Mouse (Mus musculus) heart, postnatal 36 days (tissue): Measurements from ENCODE around the gene Gramd1b. TPM values are rescaled to one million over a fixed set of nuclear protein-coding genes. Genes with fewer than 3 reads are reported as not detected.
A peak's percentile ranks its signal among the peaks of the same experiment; 100 is the strongest.

Experiments
- DNase-seq, 2 experiments: peaks; one replicate each; pipeline ENCODE4 v3.0.0; 2021 to 2022
- intact Hi-C: fragments of 180-260 bp; cut with DNase I; formaldehyde crosslinking; loops from one replicate; pipeline ENCODE4 v1.15.1; 2025
- total RNA-seq, 2 experiments: library from RNA; stranded (reverse); gene quantifications; 2 replicates each; pipeline ENCODE4 v1.2.3; 2021

Gene Gramd1b
- total RNA-seq, 2 experiments from 2014 or later, result 19.7 to 20.8 TPM

DNA sequence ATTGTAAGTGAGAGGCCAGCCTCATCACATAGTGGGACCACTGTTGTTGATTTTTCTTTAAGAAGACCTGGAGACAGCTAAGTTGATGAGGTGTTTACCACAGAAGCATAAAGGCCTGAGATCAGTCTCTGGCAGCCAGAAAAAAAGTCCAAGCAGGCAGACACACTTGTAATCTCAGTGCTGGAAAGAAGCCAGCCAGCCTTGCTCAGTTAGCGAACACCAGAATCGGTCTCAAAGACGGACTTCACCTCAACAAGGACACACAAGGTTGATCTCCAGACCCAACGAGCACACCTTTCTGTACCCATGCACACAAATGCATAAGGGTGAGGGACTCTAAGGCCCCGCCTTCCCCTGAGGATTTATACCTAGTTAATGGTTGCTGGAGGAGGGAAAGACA lies 125.9 kb downstream of the Gramd1b start:
- intact Hi-C loops, result no loop called here

DNA sequence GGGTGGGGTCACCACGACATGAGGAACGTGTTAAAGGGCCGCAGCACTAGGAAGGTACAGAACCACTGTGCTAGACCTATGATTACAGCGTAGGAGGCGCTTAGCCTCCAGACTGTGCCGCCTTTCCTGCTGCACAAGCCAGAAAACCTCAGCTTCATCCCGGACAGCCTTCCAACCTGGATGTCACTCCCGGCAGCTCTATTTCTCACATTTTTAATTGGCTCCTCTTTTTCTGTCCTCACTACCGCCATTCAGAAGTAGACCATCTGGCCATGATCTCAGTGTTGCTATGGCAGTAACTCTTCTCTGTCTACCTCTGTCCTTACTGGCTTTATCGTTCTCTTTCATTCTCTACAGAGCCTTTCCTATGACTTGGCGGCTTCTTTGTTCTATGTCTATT lies 126.5 kb downstream of the Gramd1b start:
- no peak for DNase-seq
- intact Hi-C loops, result no loop called here

More for the DNA sequence above, 125.9 kb downstream of the Gramd1b start:
- DNase-seq, result no peak

DNA sequence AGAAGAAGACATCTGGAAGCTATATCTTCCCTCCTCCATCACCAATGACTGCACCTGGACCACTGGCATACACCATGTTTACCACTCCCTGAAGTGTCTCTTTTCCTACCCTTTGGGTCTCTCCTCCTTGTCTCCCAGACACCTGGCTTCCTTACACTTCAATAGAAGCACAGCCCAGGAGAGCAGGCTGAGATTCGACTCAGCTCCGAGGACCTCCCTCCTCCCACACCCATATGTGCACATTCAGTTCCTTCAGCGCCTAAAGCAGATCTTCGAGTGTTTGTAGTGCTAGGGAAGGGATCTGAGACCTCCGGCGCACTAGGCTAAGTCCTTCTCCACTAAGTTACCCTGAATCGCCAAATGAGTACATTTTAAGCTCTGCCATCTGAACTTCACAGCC lies 127.4 kb downstream of the Gramd1b start:
- intact Hi-C loops, result no loop called here
- DNase-seq, result no peak

DNA sequence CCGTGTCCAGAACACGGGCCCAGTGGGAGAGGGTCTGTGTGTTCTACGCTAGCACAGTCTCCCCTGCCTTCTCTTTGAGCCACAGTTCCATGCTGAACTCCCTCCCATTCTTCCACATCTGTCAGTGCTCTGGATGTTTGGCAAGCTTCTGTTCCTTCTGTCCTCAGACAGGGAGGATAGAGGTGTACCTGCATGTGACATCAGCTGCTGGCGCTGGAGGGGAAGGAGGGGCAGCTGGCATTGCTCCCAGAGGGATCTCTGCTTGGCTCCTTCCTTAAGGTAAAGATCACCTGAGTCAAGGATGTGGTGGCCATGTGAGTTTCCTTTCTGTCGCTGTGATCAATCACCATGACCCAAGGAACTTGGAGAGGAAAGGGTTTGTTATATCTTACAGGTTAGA lies 129.4 kb downstream of the Gramd1b start:
- intact Hi-C loops, result no loop called here
- no peak for DNase-seq

DNA sequence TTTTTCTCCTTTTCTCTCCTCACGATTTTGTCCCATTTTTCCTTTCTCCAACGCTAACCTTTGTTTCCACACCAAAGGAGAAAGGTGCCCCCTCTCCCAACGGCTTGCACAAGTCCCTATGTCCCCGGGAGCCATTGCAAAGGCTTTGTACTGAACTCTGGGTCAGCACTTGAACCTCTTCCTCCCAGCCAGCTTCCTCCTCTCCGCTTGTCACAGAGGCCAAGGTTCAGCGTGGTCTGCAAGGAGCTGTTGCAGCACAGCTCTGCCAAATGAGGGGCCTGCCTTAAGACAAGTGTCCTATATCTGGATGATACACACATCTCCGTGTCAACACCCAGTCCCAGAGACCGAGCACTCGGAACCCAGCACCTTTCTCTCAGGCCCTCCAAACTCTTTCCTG lies 130.3 kb downstream of the Gramd1b start:
- intact Hi-C loops, result no loop called here
- DNase-seq, result no peak

DNA sequence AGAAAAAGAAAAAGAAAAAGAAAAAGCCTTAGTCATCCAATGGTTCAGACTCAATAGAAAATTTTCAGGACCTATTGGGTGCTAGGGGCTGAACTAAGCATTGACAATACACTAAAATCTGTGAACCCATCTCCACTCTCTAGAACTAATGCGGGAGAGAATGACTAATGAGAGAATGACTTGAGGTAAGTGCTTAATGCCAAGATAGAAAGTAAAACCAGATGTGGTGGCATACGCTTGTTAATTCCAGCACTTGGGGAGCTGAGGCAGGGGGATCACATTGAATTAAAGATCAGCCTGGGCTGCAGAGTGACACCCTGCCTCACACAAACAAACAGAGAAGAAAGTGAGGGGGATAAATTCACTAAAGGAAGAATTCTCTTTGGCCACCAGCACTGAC lies 131.0 kb downstream of the Gramd1b start:
- DNase-seq, result no peak
- intact Hi-C loops, result no loop called here

DNA sequence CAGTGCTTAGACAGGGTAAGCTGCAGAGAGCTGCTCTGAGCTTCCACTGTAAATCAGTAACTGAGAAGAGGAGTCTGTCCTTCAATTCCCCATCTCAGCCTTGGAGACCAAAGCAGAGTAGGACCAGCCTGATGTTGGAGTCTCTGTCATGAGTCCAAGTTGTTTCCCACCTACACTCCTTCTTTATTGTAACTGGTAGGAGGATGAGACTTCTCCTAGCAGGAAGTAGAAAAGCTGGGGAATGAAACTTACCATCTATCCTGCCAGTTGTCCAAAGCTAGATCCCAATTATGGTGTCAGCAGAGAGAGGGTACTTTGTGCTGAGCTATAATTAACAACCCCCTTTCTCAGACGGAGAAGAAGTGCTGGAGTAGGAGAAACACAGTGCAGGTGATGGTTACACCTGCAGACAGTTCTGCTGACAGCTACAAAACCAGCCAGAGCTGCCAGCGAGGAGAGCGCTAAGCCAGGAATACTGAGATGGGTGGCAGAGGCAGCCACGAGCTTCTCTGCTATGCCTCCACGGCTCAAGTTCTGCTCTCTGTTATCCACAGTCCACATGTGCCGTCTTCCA lies 131.7 kb downstream of the Gramd1b start:
- no peak for DNase-seq
- intact Hi-C loops, result no loop called here

DNA sequence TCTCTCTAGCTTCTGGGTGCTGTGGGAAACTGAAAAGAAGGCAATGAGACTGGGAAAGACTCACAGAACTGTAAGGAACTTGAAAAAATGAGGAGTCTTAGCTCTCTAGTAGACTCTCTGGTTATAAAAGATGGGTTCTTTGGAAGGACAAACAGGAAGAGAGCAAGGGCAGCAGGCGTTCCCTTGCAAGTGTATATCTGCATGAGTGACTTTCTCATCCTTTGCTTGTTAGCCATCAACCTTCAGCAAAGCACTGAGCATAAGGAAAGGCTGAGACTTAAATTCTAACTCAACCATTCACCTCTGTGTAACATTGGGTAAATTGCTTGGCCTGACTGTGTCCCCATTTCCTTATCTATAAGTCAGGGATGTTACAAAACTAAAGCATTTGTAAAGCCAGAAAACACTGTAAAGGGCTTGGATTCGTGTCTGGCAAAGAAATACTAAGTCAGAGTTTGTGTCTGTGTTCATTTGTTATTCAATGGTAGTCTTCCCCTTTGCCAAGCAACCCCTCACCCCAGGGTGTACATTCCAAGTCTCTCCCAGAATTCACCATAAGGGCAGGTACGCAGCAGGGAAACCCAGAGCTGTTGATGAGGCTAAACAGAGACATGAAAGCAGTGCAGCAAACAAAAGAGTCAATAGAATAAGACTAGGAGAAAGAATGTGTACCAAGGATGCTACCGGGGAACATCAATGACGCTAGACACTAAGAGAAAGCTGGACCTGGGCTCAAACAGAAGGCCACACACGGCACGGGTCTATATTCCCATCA lies 133.5 kb downstream of the Gramd1b start:
- no peak for DNase-seq
- intact Hi-C loops, result no loop called here

DNA sequence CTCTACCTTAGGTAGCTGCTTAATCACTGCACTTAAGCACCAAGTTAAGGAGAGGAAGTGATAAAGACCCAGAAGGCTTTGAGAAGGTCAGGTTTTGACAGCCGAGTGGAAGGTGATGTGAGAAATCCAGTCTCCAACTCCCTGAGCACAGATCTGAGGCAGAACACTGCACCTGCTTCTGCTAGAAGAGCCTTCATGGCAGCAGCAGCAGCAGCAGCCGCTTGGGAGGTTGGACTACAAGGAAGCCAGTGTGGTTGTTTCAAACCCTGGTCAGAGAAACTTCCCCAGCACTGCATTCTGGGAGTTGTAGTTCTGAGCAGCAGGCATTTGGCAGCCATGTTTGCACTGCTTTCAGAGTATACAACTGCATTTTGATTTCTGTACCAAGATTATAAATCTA lies 134.1 kb downstream of the Gramd1b start:
- peak in 1 of 2 experiments; percentile 50 for DNase-seq
- intact Hi-C loops, result no loop called here

DNA sequence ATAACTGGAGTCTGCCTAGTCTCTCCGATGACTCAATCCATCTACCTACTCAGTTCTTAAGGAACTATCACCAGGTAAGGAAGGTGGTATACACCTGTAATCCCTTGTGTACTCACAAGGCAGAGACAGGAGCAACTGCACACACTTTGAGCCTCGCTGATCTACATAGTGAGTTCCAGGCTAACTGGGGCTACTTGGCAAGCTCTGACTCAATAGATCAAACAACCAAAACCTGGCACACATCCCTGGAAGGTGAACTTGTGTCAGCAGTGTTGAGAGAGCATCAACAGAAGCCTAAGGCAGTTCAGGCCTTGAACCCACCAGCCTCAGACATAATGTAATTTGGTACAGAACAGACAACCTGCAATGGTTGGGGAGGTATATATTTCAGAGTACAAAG lies 135.0 kb downstream of the Gramd1b start:
- DNase-seq, result no peak
- intact Hi-C loops, result no loop called here

DNA sequence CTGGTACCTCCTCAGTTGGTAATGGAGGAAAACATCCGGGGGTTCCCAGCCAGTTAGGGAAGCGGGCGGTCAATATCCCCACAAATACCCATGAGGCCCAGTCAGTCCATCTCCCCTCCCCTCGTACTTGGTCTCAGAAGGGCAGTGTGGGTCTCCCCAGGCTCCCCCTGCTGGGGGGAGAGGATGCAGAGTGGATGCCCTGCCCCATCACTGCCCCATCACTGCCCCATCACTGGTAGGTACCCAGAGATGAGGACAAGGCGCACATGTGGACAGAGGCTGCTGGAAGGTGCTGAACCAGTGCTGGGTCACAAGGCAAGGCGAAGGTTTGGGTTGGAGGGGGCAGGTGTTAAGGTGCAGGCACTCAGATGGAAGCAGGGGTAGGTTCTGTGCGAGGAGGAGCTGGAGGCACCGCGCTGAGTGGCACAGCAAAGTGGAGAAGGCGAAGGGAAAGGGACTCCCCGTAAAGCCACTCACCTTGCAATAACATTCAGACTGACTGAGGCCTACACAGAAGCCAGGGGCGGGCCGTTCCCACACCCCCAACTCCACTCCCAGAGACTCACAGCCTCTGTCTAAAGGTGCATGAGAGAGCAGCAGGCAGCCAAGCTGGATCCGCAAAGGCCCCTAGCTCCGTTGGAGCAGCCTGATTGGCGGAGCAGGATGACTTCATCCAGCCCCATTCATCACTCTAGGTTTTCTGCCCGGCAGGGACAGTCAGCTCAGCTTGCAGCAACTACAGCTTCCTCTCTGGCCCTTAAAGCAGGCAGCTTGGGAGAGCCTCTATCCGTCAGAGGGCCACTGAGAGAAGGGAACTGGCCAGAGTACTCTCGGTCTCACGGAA lies 139.1 kb downstream of the Gramd1b start:
- intact Hi-C loops, result loop anchor here (5.0 kb wide), 1 partner anchor 160 kb away; no protein-coding TSS in a partner anchor
- DNase-seq, result peak in 1 of 2 experiments; percentile 11

DNA sequence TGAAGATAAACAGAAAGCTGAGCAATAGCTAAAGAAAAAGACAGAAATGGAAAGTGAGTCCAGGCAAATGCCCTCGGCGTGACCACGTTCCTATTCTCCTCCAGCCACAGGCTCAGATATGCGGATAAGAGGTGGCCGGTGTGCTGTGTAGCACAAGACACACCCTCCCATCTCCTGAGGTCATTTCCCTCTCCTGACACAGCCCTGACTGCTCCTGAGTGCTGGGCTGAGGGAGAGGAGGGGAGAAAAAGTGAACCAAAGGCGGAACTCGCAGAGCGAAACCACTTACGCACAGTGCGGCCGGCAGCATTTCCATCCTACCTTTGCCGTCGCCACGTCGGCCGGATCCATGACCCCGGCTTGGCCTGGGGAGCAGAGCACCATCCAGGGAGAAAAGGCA lies 139.8 kb downstream of the Gramd1b start:
- intact Hi-C loops, result loop anchor here (5.0 kb wide), 1 partner anchor 159 kb away; no protein-coding TSS in a partner anchor
- no peak for DNase-seq

DNA sequence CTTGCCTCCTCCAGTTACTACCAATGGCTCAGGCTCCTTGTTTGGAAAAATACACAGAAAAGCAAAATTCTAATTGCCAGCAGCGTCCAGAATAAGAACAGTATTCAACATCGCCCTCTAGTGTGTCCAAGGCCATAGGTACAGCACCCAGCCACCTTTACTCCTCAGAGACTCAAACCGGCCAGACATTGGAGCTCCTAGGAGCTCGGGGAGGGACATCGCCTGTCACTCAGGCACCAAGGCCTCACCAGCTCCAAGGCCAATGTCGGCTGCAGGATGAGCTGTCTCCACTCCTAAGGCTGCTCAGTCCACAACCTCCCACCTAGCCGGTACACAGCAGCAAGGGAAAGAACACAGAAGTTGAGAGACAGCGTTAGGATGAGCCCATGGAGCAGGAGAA lies 140.3 kb downstream of the Gramd1b start:
- intact Hi-C loops, result loop anchor here (5.0 kb wide), 1 partner anchor 159 kb away; no protein-coding TSS in a partner anchor
- no peak for DNase-seq

DNA sequence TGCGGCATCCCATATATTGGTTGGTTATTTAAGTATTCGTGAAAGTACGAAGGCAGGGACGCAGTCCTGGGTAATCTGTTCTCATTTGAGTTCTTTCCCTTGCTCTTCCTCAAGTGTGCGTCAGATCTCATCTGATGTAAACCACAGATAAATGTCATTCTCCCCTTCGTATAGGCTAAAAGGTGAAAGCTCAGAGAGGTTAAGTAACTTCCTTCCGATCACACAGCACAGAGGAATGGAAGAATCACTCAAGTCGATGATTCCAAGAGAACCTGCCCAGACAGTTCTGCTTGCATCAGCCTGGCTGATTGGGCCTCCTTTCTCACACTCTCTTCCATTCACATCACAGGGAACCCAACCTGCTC lies 140.8 kb downstream of the Gramd1b start:
- DNase-seq, result no peak
- intact Hi-C loops, result loop anchor here (5.0 kb wide), 1 partner anchor 158 kb away; no protein-coding TSS in a partner anchor

DNA sequence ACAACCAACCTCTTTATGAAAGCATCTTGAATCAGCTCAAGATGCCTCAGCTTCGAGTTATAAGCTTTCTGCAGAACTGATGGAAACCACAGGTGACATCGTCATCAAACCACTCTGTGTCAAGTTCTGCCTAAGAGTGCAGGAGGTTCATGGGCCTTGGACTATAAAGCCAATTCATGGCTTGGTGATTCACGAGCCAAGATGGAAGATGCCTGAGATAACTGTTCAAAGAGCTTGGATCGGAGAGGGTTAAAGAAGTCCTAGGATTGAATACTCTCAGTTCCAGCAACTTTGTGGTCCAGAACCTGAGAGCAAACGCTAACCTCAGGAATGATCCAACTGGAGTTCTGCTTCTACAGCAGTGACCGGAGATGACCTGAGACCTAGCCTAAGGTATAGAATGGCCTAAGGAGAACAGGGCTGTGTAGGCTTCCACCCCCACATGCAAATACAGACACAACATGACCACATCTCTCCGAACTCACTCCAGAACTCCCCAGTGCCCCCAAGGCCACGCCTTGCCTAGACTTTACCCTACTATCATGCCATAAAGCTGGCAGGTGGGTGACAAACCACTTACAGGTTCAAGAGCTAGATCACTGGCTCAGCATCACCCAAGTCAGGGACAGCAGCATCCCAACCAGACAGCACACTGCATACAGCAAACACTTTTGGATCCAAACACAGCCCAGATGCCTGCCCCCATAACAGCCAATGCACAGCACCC lies 141.4 kb downstream of the Gramd1b start:
- intact Hi-C loops, result loop anchor here (5.0 kb wide), 1 partner anchor 158 kb away; no protein-coding TSS in a partner anchor

DNA sequence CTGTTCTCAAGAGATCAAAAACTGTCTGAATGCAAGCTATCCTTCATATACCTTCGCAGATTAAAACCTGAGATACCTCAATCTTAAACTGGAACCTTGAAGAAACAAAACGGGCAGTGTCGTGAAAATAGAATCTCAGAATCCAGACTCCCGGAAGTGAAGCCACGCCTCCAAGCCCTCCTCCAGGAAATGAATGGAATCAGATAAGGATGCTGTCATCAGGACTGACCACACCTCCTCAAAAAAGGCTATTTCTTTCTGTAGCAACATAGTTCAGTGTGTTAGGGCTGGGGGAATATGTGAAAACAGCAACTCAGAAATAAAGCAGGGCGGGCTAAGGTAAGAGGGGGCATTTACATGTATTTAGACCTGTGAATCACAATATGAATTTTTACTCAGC lies 142.0 kb downstream of the Gramd1b start:
- DNase-seq, result no peak
- intact Hi-C loops, result no loop called here

More for the DNA sequence above, 141.4 kb downstream of the Gramd1b start:
- no peak for DNase-seq

DNA sequence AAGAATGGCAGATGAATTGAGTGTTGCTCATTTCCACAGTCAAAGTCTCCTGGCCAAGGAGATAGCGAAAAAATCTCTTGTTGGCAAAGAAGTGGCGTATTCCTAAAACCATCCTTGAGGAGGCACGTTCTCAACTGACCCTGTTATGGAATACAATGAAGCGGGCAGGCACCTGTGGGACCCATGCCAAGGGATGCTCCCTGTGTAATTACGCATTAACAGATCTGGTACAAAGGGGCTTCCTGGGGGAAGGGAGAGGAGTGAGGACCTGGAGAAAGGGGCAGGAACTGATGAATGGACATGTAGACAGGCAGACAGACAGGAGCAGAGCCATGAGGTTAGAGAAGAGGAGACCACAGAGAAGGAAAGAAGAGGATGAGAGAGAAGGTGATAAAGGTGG lies 146.4 kb downstream of the Gramd1b start:
- intact Hi-C loops, result no loop called here
- DNase-seq, result no peak

DNA sequence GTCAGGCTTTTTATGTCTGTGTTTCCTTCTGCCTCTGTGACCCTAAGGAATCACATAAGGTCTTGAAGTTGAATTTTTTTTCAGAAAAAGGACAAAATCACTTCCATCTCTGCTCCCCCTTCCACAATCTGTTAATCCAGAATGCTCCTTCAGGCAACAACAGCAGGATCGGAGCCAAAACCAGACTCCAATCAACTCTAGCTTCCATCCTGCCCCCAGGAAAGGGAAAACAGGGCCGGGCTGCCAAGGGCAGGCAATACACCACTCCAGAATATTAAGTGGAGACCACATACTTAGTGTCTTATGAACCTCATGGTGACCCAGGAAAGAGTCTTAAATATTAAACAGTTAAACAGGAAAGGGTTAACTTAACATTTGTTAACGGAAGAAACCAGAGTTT lies 148.7 kb downstream of the Gramd1b start:
- intact Hi-C loops, result no loop called here
- no peak for DNase-seq

DNA sequence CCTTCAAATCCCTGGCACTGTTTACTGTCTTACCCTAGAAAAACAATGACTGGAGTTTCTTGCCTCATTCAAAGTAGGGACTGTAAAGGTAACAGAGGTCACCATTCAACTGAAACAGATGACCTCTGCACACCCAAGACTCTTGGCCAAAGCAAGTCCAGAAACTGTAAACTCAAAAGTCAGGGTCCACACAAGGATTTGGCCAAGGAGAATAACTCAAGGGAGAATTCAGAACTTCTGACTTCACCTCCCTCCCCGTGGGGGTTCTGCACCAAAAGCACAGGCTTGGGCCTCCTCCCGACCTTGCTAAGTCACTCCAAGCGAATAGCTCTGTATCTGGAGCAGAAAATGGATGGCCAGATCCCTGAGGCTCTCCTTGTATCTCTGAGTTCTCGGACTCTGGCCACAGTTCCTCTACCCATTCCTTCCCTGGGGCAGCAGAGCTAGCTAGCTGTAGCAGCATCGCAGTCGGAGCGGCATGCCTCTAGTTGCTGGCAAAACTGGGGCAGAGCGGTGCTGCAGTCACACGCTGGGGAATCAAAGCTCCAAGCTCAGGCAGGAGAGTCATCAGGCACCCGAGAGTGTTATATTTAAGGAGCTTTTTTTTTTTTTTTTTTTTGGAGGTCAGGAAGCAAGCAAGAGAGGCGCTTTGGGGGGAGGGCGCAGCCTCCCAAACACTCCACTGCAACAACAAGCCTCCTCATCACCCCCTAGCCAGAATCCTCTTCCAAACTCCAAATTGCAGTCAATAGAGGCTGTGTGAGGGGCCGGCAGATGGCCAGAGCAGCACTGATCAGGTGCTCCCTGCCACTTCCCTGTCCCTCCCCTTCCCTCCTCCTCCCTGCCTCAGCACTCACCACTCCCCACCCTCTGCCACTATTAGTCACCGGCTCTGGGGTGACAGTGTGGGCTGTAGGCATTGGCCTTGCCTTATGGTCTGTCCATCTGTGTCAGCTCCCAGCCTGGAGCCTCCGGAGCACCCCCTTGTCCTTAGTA lies 149.5 kb downstream of the Gramd1b start:
- no peak for DNase-seq
- intact Hi-C loops, result no loop called here
